8 mouse cellular contexts compared by ENCODE assay signal in the genomic region with DNA sequence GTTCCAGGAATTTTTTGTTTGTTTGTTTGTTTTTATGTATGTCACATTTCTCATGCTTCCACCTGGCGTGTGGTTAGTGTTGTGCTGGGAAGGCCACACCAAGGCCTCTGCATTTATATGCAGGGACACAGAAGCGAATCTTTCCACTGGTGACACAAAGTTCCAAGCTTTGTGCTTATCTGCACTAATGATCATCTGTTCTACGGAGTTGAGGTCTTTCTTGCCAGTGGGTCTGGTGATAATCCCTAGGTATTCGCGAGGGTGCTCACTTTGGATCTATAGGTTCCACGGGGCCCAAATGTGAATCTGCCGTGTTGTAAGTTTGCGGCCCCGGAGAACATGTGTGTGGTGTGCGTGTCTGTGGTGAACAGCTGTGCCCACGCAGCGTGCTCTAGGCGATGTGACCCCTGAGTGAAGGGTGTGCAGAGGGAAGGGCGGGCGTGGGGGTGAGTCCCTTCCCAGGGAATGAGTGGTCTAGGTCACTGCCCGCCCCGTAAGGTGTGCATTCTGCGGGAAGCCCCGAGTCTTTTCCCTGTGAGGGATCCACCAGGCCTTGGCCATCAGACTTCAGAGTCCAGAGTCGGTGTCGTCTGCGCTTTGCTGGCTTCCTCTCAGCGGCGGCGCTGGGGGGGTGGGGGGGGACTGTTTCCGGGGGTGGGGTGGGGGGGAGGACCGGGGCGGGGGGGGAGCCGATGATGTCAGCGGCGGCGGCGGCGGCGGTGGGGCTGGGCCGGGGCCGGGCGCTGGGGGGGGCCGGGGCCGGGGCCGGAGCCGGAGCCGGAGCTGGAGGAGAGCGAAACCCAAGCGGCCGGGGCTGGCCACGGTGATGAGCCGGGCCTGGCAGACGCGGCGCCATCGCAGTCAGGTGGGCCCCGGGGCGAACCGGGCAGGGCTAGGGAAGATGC. TPM values are rescaled to one million over a fixed set of nuclear protein-coding genes. Genes with fewer than 3 reads are reported as not detected.
DNase-seq lines count a peak whose midpoint lies in the region; ATAC-seq and TF ChIP-seq lines count a peak whose summit lies in the region.

A gene (plus strand): TSS at position 692 of the 905 bp plus-strand sequence.

- WGBS in embryonic facial prominence, embryonic 14.5 days: 34% methylated on average over 18 of the region's 55 CpGs
- 16% methylated on average over 40 of the region's 55 CpGs for WGBS in heart, embryonic 15.5 days
- 28% methylated on average over 35 of the region's 55 CpGs for WGBS in liver, embryonic 16.5 days (ENCODE audit: insufficient replicate concordance)
- 20% methylated on average over 41 of the region's 55 CpGs for WGBS in neural tube, embryonic 13.5 days

- H3K4me3 ChIP-seq in ES-Bruce4 (ENCODE audit: low read depth, low read length): peak within 1 kb of the TSS; percentile 73
- H3K4me3 ChIP-seq in embryonic facial prominence, embryonic 14.5 days (ENCODE audit: low read depth, low read length): peak within 1 kb of the TSS; percentile 92
- peak within 1 kb of the TSS; percentile 96 for H3K4me3 ChIP-seq in heart, embryonic 15.5 days
- peak within 1 kb of the TSS; percentile 73 for H3K4me3 ChIP-seq in liver, embryonic 16.5 days (ENCODE audit: low read depth, low read length)
- peak within 1 kb of the TSS; percentile 87 for H3K4me3 ChIP-seq in neural tube, embryonic 13.5 days

- peak; percentile 71 for ATAC-seq in embryonic facial prominence, embryonic 14.5 days (ENCODE audit: low read depth)
- ATAC-seq in heart, embryonic 15.5 days (replicated peaks; ENCODE audit: insufficient number of reproducible peaks, insufficient read depth, low FRiP score, low read depth): peak; percentile 63
- ATAC-seq in liver, embryonic 16.5 days (ENCODE audit: low read depth): peak; percentile 52
- ATAC-seq in neural tube, embryonic 13.5 days (ENCODE audit: low read depth): peak; percentile 70

- no peaks in the 10 kb centered on the region for H3K27me3 ChIP-seq in ES-Bruce4 (ENCODE audit: control insufficient read depth, insufficient read depth, low read length, poor library complexity, severe bottlenecking)
- H3K27me3 ChIP-seq in embryonic facial prominence, embryonic 14.5 days (replicated peaks; ENCODE audit: control insufficient read depth, insufficient read depth, low read length): no peaks in the 10 kb centered on the region
- H3K27me3 ChIP-seq in heart, embryonic 15.5 days: no peaks in the 10 kb centered on the region
- 0 out of 2 replicates have a peak, but pooled peaks cover 4% of the 10 kb centered on the region for H3K27me3 ChIP-seq in liver, embryonic 16.5 days (ENCODE audit: control insufficient read depth, insufficient read depth, low read depth, low read length)
- H3K27me3 ChIP-seq in neural tube, embryonic 13.5 days: no peaks in the 10 kb centered on the region

- no peaks in the 10 kb centered on the region for H3K9me3 ChIP-seq in ES-Bruce4 (replicated peaks; ENCODE audit: control insufficient read depth, insufficient read depth, low read length, poor library complexity, severe bottlenecking)
- no peaks in the 10 kb centered on the region for H3K9me3 ChIP-seq in embryonic facial prominence, embryonic 14.5 days (ENCODE audit: control insufficient read depth, low read length)
- H3K9me3 ChIP-seq in heart, embryonic 15.5 days (replicated peaks): no peaks in the 10 kb centered on the region
- no peaks in the 10 kb centered on the region for H3K9me3 ChIP-seq in liver, embryonic 16.5 days (replicated peaks; ENCODE audit: control insufficient read depth, low read length)
- no peaks in the 10 kb centered on the region for H3K9me3 ChIP-seq in neural tube, embryonic 13.5 days

- no peak within 1 kb of the TSS for H3K27ac ChIP-seq in ES-Bruce4 (ENCODE audit: insufficient read depth, low read length)
- peak within 1 kb of the TSS; percentile 93 for H3K27ac ChIP-seq in embryonic facial prominence, embryonic 14.5 days (replicated peaks; ENCODE audit: low read depth, low read length)
- peak within 1 kb of the TSS; percentile 95 for H3K27ac ChIP-seq in heart, embryonic 15.5 days
- peak within 1 kb of the TSS; percentile 66 for H3K27ac ChIP-seq in liver, embryonic 16.5 days (ENCODE audit: low read length)
- peak within 1 kb of the TSS; percentile 91 for H3K27ac ChIP-seq in neural tube, embryonic 13.5 days (replicated peaks)

- no peaks in the 10 kb centered on the region for H3K4me1 ChIP-seq in ES-Bruce4 (ENCODE audit: control insufficient read depth, insufficient read depth, low read length)
- peaks cover 2% of the 10 kb centered on the region; the same call in 1 of the 2 replicates for H3K4me1 ChIP-seq in embryonic facial prominence, embryonic 14.5 days (ENCODE audit: control insufficient read depth, insufficient read depth, low read length)
- H3K4me1 ChIP-seq in heart, embryonic 15.5 days (replicated peaks): peaks cover 34% of the 10 kb centered on the region
- H3K4me1 ChIP-seq in liver, embryonic 16.5 days (ENCODE audit: control insufficient read depth, low read depth, low read length): peaks cover 14% of the 10 kb centered on the region
- H3K4me1 ChIP-seq in neural tube, embryonic 13.5 days (replicated peaks): peaks cover 39% of the 10 kb centered on the region

- no peak for DNase-seq in adrenal gland, adult 8-10 months
- DNase-seq in embryonic facial prominence, embryonic 14.5 days (ENCODE audit: low spot score): peak; percentile 49
- peak; percentile 74 for DNase-seq in kidney, postnatal 10 days
- DNase-seq in c-Kit-positive CD71-positive TER-119-positive erythroid progenitor cells, embryonic 14.5 days (ENCODE audit: low spot score): no peak

- no peak for TF ChIP-seq CTCF in ES-Bruce4 (IDR thresholded peaks at IDR 0.05; ENCODE audit: low read depth, low read length)

- peak within 1 kb of the TSS; percentile 68 for H3K4me2 ChIP-seq in embryonic facial prominence, embryonic 14.5 days (ENCODE audit: low read depth, low read length)
- peak within 1 kb of the TSS; percentile 74 for H3K4me2 ChIP-seq in heart, embryonic 15.5 days
- peak within 1 kb of the TSS; percentile 88 for H3K4me2 ChIP-seq in liver, embryonic 16.5 days (ENCODE audit: low read depth, low read length)
- H3K4me2 ChIP-seq in neural tube, embryonic 13.5 days: peak within 1 kb of the TSS; percentile 60

- no peak for TF ChIP-seq POLR2A in ES-Bruce4 (IDR thresholded peaks at IDR 0.05; ENCODE audit: insufficient read depth, low read length)

- TF ChIP-seq EP300 in ES-Bruce4 (IDR thresholded peaks at IDR 0.05; ENCODE audit: insufficient read depth, low read depth, low read length): no peak

- H3K36me3 ChIP-seq in ES-Bruce4 (ENCODE audit: control insufficient read depth, insufficient read depth, low read length, poor library complexity, severe bottlenecking): no peaks in the 10 kb centered on the region
- no peaks in the 10 kb centered on the region for H3K36me3 ChIP-seq in embryonic facial prominence, embryonic 14.5 days (ENCODE audit: control insufficient read depth, insufficient read depth, low read length)
- H3K36me3 ChIP-seq in heart, embryonic 15.5 days: no peaks in the 10 kb centered on the region
- no peaks in the 10 kb centered on the region for H3K36me3 ChIP-seq in liver, embryonic 16.5 days (ENCODE audit: control insufficient read depth, insufficient read depth)
- H3K36me3 ChIP-seq in neural tube, embryonic 13.5 days: no peaks in the 10 kb centered on the region

- peak within 1 kb of the TSS; percentile 82 for H3K9ac ChIP-seq in ES-Bruce4 (ENCODE audit: low read depth, poor library complexity, severe bottlenecking)
- H3K9ac ChIP-seq in embryonic facial prominence, embryonic 14.5 days (ENCODE audit: low read depth, low read length): peak within 1 kb of the TSS; percentile 98
- peak within 1 kb of the TSS; percentile 98 for H3K9ac ChIP-seq in heart, embryonic 15.5 days
- H3K9ac ChIP-seq in liver, embryonic 16.5 days (ENCODE audit: low read depth, low read length): peak within 1 kb of the TSS; percentile 76
- peak within 1 kb of the TSS; percentile 98 for H3K9ac ChIP-seq in neural tube, embryonic 13.5 days

RNA-seq across cellular contexts. Expression of the gene that starts here (rescaled TPM):
- 3.6 and 4.8 TPM in 2 replicates for polyA plus RNA-seq in ES-Bruce4 (2011; ENCODE audit: insufficient read depth, insufficient read length, low read depth, missing spikeins)
- 100 to 1,000 TPM in 2 of 4 experiments, 10 to 100 TPM in 2; 73.0 to 121 (median 97.6) TPM for total RNA-seq in adrenal gland, adult 8-10 months (2022)
- 3.5 and 3.9 TPM in 2 replicates for polyA plus RNA-seq in embryonic facial prominence, embryonic 14.5 days (2014; fragmentation: Nextera tagmentation; extraction: Ambion mirVana)
- 3.1 and 3.8 TPM in 2 replicates for polyA plus RNA-seq in heart, embryonic 15.5 days (2015; fragmentation: Nextera tagmentation; extraction: Ambion mirVana)
- polyA plus RNA-seq in liver, embryonic 16.5 days (2015; fragmentation: Nextera tagmentation; extraction: Ambion mirVana): 0.61 and 0.81 TPM in 2 replicates
- polyA plus RNA-seq in neural tube, embryonic 13.5 days (2015; fragmentation: Nextera tagmentation; extraction: Ambion mirVana): 2.5 and 2.9 TPM in 2 replicates

Comparison
In these comparisons a context has a peak if more than half of its experiments do, and no peak if none do; other contexts are left out.
1. Peak in ATAC-seq, H3K4me3 ChIP-seq, H3K27ac ChIP-seq, H3K9ac ChIP-seq and H3K4me2 ChIP-seq in liver, embryonic 16.5 days; RNA of the gene not detected or under 1 TPM.
2. DNase-seq: peak in embryonic facial prominence, embryonic 14.5 days (single experiment) and kidney, postnatal 10 days (single experiment); none in adrenal gland, adult 8-10 months (single experiment) and c-Kit-positive CD71-positive TER-119-positive erythroid progenitor cells, embryonic 14.5 days (single experiment).
3. Peak in every context shown above with its lines, with median percentiles within 50 percentile points of each other: H3K4me3 ChIP-seq, H3K9ac ChIP-seq, ATAC-seq and H3K4me2 ChIP-seq.